Mouse (Mus musculus) kidney, embryonic 15.5 days (tissue): ENCODE results near the gene Nop9. TPM values are rescaled to one million over a fixed set of nuclear protein-coding genes. Genes with fewer than 3 reads are reported as not detected.

Experiments
- ATAC-seq: fragments of 200-750 bp; cut with Nextera tagmentation; replicated peaks from 2 replicates; pipeline ENCODE4 v1.8.0; 2017; ENCODE audit warnings: moderate TSS enrichment; ENCODE audit not compliant: low FRiP score
- H3K27ac ChIP-seq: fragments of 300-500 bp; sonication (generic); 2 replicates; pipeline ENCODE4 v1.5.1; 2015; ENCODE audit warnings: mild to moderate bottlenecking, inconsistent platforms
- H3K27me3 ChIP-seq: fragments of 300-500 bp; sonication (generic); 2 replicates; pipeline ENCODE4 v1.6.1; 2015; ENCODE audit warnings: inconsistent platforms
- H3K36me3 ChIP-seq: fragments of 300-500 bp; sonication (generic); 2 replicates; pipeline ENCODE4 v1.6.1; 2015; ENCODE audit warnings: inconsistent platforms
- H3K4me1 ChIP-seq: fragments of 300-500 bp; sonication (generic); 2 replicates; pipeline ENCODE4 v1.6.1; 2015; ENCODE audit warnings: inconsistent platforms
- H3K4me2 ChIP-seq: fragments of 300-500 bp; sonication (generic); 2 replicates; pipeline ENCODE4 v1.6.1; 2015; ENCODE audit warnings: moderate library complexity, mild to moderate bottlenecking, inconsistent platforms
- H3K4me3 ChIP-seq: fragments of 300-500 bp; sonication (generic); replicated peaks from 2 replicates; pipeline ENCODE4 v1.5.1; 2015; ENCODE audit warnings: mild to moderate bottlenecking, inconsistent platforms
- H3K9ac ChIP-seq: fragments of 300-500 bp; sonication (generic); 2 replicates; pipeline ENCODE4 v1.6.1; 2015; ENCODE audit warnings: mild to moderate bottlenecking, inconsistent platforms
- H3K9me3 ChIP-seq: fragments of 300-500 bp; sonication (generic); replicated peaks from 2 replicates; pipeline ENCODE4 v1.6.1; 2016; ENCODE audit warnings: inconsistent platforms
- WGBS: fragments of 180-500 bp; shearing (Covaris S2); methylation state at CpG from one replicate; pipeline ENCODE4 v1.1.7; 2015; ENCODE audit warnings: mixed read lengths; 5-methylcytosine and 5-hydroxymethylcytosine counted together
- polyA plus RNA-seq: library from polyadenylated mRNA; unstranded; fragments of >200 nt; fragmentation: Nextera tagmentation; extraction: Ambion mirVana; gene quantifications from 2 replicates; pipeline ENCODE4 v1.2.1, GENCODE M21; 2015

The Nop9 gene
- polyA plus RNA-seq, 1 experiment from 2014 or later, result 43.4 TPM

- ATAC-seq, result no peak
- Histone ChIP-seq H3K4me2 (no peak overlapping the region), H3K9me3 (no peaks in the 10 kb centered on the region), H3K36me3 (peaks cover 40% of the 10 kb centered on the region), H3K27ac (no peak overlapping the region), H3K4me3 (no peak overlapping the region), H3K9ac (no peak overlapping the region), H3K27me3 (peaks cover 15% of the 10 kb centered on the region), H3K4me1 (peaks cover 29% of the 10 kb centered on the region)
- WGBS, result 78% methylated on average over 8 of the region's 8 CpGs
These were observed 28.6 kb upstream of the Nop9 start for GRCm38 (mm10) chr14:55716884-55717283.

GRCm38 (mm10) chr14:55719737-55720136 is 25.8 kb upstream of the Nop9 start:
- no peak for ATAC-seq

GRCm38 (mm10) chr14:55720666-55721065 is 24.8 kb upstream of the Nop9 start:
- Histone ChIP-seq H3K27ac (peak overlapping the region; percentile 32; the same call in 1 of the 2 replicates), H3K9ac (0 out of 2 replicates have a peak overlapping the region, but pooled peaks have one; percentile 83), H3K9me3 (no peaks in the 10 kb centered on the region), H3K36me3 (peaks cover 40% of the 10 kb centered on the region), H3K27me3 (no peaks in the 10 kb centered on the region), H3K4me2 (peak overlapping the region; percentile 77), H3K4me1 (peaks cover 16% of the 10 kb centered on the region), H3K4me3 (peak overlapping the region; percentile 88)
- ATAC-seq, result no peak
- 92% methylated on average over 12 of the region's 12 CpGs for WGBS

More at GRCm38 (mm10) chr14:55719737-55720136, 25.8 kb upstream of the Nop9 start:
- Histone ChIP-seq H3K4me3 (no peak overlapping the region), H3K36me3 (peaks cover 40% of the 10 kb centered on the region), H3K9me3 (no peaks in the 10 kb centered on the region), H3K9ac (no peak overlapping the region), H3K27ac (no peak overlapping the region), H3K4me1 (peaks cover 19% of the 10 kb centered on the region), H3K27me3 (no peaks in the 10 kb centered on the region), H3K4me2 (no peak overlapping the region)
- WGBS, result 91% methylated on average over 6 of the region's 6 CpGs

GRCm38 (mm10) chr14:55721076-55721475 is 24.4 kb upstream of the Nop9 start:
- Histone ChIP-seq H3K9me3 (no peaks in the 10 kb centered on the region), H3K4me2 (peak overlapping the region; percentile 77), H3K4me1 (peaks cover 16% of the 10 kb centered on the region), H3K27me3 (no peaks in the 10 kb centered on the region), H3K36me3 (peaks cover 38% of the 10 kb centered on the region), H3K27ac (peak overlapping the region; percentile 93), H3K9ac (peak overlapping the region; percentile 83; the same call in 1 of the 2 replicates), H3K4me3 (peak overlapping the region; percentile 88)
- 67% methylated on average over 6 of the region's 6 CpGs for WGBS
- ATAC-seq, result no peak

- under 1% methylated on average over 50 of the region's 50 CpGs for WGBS
- Histone ChIP-seq H3K4me2 (peak within 1 kb of the TSS; percentile 77), H3K27me3 (no peaks in the 10 kb centered on the region), H3K4me1 (peaks cover 16% of the 10 kb centered on the region), H3K4me3 (peak within 1 kb of the TSS; percentile 88), H3K36me3 (peaks cover 33% of the 10 kb centered on the region), H3K27ac (peak within 1 kb of the TSS; percentile 93), H3K9ac (peak within 1 kb of the TSS; percentile 83), H3K9me3 (no peaks in the 10 kb centered on the region)
- ATAC-seq, result peak; percentile 95
These were observed 23.6 kb upstream of the Nop9 start, which contains the start of gene Rabggta for GRCm38 (mm10) chr14:55721700-55722437. Rabggta (minus strand) TSS chr14:55722263.

- Histone ChIP-seq H3K9ac (peak overlapping the region; percentile 83), H3K9me3 (no peaks in the 10 kb centered on the region), H3K36me3 (peaks cover 26% of the 10 kb centered on the region), H3K4me2 (peak overlapping the region; percentile 77), H3K27me3 (0 out of 2 replicates have a peak, but pooled peaks cover 2% of the 10 kb centered on the region), H3K27ac (peak overlapping the region; percentile 93), H3K4me1 (peaks cover 16% of the 10 kb centered on the region), H3K4me3 (peak overlapping the region; percentile 88)
- ATAC-seq, result no peak
- 48% methylated on average over 8 of the region's 8 CpGs for WGBS
These were observed 23.0 kb upstream of the Nop9 start for GRCm38 (mm10) chr14:55722438-55722945.

- Histone ChIP-seq H3K4me2 (no peak overlapping the region), H3K4me1 (peaks cover 16% of the 10 kb centered on the region), H3K9me3 (no peaks in the 10 kb centered on the region), H3K27me3 (0 out of 2 replicates have a peak, but pooled peaks cover 7% of the 10 kb centered on the region), H3K4me3 (no peak overlapping the region), H3K36me3 (peaks cover 17% of the 10 kb centered on the region), H3K27ac (no peak overlapping the region), H3K9ac (no peak overlapping the region)
- no peak for ATAC-seq
- WGBS, result 94% methylated on average over 7 of the region's 7 CpGs
These were observed 22.1 kb upstream of the Nop9 start for GRCm38 (mm10) chr14:55723433-55723832.

GRCm38 (mm10) chr14:55724411-55724871 is 21.1 kb upstream of the Nop9 start:
- peaks cover 16% of the 10 kb centered on the region for H3K4me1 ChIP-seq

GRCm38 (mm10) chr14:55726261-55726660 is 19.2 kb upstream of the Nop9 start:
- 0 out of 2 replicates have a peak, but pooled peaks cover 7% of the 10 kb centered on the region for H3K27me3 ChIP-seq
- H3K4me1 ChIP-seq, result peaks cover 7% of the 10 kb centered on the region; the same call in 1 of the 2 replicates
- no peak overlapping the region for H3K4me3 ChIP-seq
- no peaks in the 10 kb centered on the region for H3K36me3 ChIP-seq
- no peak overlapping the region for H3K9ac ChIP-seq
- H3K4me2 ChIP-seq, result no peak overlapping the region
- no peak overlapping the region for H3K27ac ChIP-seq
- no peak for ATAC-seq
- no peaks in the 10 kb centered on the region for H3K9me3 ChIP-seq

More at GRCm38 (mm10) chr14:55724411-55724871, 21.1 kb upstream of the Nop9 start:
- H3K27me3 ChIP-seq, result 0 out of 2 replicates have a peak, but pooled peaks cover 7% of the 10 kb centered on the region
- H3K4me3 ChIP-seq, result no peak overlapping the region
- no peak overlapping the region for H3K4me2 ChIP-seq
- no peaks in the 10 kb centered on the region for H3K9me3 ChIP-seq
- no peak overlapping the region for H3K9ac ChIP-seq
- no peak for ATAC-seq
- H3K27ac ChIP-seq, result no peak overlapping the region
- WGBS, result 52% methylated on average over 8 of the region's 8 CpGs
- H3K36me3 ChIP-seq, result peaks cover 8% of the 10 kb centered on the region; the same call in 1 of the 2 replicates

GRCm38 (mm10) chr14:55727889-55728685 is 17.4 kb upstream of the Nop9 start:
- 71% methylated on average over 8 of the region's 8 CpGs for WGBS

GRCm38 (mm10) chr14:55730116-55730515 is 15.4 kb upstream of the Nop9 start:
- H3K9me3 ChIP-seq, result no peaks in the 10 kb centered on the region
- peaks cover 4% of the 10 kb centered on the region; the same call in 1 of the 2 replicates for H3K4me1 ChIP-seq
- no peak overlapping the region for H3K9ac ChIP-seq
- no peaks in the 10 kb centered on the region for H3K36me3 ChIP-seq
- H3K4me3 ChIP-seq, result no peak overlapping the region
- WGBS, result 84% methylated on average over 7 of the region's 7 CpGs
- no peak overlapping the region for H3K4me2 ChIP-seq
- H3K27ac ChIP-seq, result no peak overlapping the region
- ATAC-seq, result no peak
- 0 out of 2 replicates have a peak, but pooled peaks cover 7% of the 10 kb centered on the region for H3K27me3 ChIP-seq

More at GRCm38 (mm10) chr14:55727889-55728685, 17.4 kb upstream of the Nop9 start:
- Histone ChIP-seq H3K27ac (no peak overlapping the region), H3K9me3 (no peaks in the 10 kb centered on the region), H3K4me3 (no peak overlapping the region), H3K4me2 (no peak overlapping the region), H3K27me3 (0 out of 2 replicates have a peak, but pooled peaks cover 7% of the 10 kb centered on the region), H3K4me1 (no peaks in the 10 kb centered on the region), H3K9ac (no peak overlapping the region), H3K36me3 (no peaks in the 10 kb centered on the region)
- no peak for ATAC-seq
